Mouse (Mus musculus) lung, postnatal 4 days (tissue): ENCODE data around the gene Qpctl.

ENCODE experiments used
- DNase-seq, 2 experiments: peaks; one replicate each; pipeline ENCODE4 v3.0.0; 2021

Gene Qpctl

DNA sequence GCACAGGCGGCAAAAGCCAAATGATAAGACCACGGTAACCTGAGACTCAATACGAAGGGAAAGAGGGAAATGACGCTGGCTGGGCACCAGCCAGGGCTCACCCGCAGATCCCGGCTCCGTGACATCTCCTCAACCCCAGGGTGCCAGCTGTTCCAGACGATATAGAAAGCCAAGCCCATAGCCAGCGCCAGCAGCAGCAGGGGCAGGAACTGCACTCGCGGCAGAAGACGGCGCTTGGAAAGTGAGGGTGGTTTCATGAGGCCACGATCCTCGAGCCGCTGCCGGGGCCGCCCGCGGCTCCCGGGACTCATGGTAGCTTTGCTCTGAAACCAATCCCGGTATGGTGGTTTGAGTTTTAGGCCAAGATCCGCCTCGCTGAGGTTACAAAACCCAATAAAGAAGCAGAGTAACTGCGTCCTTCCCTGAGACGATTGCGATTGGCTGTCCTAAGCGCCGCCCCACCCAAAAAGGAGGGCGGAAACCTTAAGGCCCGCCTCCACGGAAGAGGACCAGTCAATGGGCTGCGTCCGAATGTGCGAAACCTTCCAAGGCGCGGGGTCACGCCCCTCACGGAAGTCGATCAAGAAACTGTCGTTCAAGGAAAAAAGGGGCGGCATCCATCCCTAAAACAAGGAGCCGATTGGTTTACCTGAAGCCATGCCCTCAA is at the start of gene Qpctl:
TSS of gene Qpctl (minus strand) at position 417 of the 667 bp plus-strand sequence.
- DNase-seq: peak; percentile 98 to 100

DNA sequence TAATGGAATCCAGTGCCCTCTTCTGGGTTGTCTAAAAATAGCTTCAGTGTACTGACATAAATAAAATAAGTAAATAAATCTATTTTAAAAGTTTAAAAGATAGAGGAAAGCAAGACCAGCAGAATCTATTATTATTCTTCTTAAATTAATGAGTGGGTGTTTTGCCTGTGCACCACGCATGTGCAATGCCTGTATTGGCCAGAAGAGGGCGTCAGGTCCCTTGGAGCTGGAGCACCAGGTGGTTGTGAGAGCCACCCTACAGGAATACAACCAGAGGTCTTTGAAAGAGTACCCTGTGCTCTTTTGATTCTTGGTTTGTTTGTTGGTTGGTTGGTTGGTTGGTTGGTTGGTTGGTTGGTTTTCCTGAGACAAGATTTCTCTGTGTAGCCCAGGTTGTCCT is 48.9 kb upstream of the Qpctl start:
- peak in 1 of 2 experiments; percentile 57 for DNase-seq

DNA sequence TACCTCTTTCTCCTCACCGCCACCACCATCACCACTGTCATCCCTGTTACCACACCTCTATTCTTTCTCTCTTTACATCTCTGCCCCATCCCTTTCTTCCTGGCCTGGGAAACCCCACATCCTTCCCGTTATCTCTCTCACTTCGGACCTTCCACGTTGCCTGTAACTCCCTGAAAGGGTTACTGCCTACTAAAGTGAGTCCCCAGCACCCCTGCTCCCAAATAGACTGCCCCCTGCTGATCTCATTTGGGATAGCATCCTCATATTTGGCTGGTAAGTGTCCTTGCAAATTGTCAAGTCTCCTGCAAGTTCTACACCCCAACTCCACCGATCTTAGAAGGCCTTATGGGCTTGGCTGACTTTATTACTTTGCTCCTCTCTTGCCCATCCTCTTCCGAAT is 47.6 kb upstream of the Qpctl start:
- peak in 1 of 2 experiments; percentile 53 for DNase-seq

DNA sequence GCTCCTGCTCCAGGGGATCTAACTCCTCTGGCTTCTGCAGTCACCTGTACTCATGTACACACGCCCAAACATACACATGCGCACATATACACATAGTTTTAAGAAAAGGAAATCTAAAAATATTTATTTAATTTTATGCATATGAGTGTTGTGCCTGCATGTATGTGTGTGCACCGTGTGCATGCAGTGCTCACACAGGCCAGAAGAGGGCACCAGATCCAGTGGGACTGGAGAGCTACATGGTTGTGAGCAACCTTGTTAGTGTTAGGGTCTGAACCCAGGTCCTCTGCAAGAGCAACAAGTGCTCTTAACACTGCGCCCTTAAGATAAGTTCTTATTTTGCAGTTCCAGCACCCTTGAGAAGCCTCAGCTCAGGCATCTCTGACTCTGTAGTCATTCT is 45.6 kb upstream of the Qpctl start:
- DNase-seq: no peak

DNA sequence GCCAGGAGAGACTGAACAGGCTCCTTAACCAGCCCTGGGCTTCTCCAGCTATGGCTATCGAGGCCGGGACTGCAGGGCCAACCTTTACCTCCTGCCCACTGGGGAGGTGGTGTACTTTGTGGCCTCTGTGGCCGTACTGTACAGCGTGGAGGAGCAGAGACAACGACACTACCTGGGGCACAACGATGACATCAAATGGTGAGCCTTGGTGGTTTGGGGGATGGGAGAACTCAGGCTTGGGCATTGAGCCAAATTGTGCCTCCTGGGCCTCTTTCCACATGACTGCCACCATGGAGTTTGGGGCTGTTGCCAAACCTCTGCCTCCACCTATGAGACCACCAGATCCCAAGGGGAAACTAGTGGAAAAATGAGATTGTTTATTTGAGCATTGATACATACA is 35.7 kb upstream of the Qpctl start:
- DNase-seq: no peak

DNA sequence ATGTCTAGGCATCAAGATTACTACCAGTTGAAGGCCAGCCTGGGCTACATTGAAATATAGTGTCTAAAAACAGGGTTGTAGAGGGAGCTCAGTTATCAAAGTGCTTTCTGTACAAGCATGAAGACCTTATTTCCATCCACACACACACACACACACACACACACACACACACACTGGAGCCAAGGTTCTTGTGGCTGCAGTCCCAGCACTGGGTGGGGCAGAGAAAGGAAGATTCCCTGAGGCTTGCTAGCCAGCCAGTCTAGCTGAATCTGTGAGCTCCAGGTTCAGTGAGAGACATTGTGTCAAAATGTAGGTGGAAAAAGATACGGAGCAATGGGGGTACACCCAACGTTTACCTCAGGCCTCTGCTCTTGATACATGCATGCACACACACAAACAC is 35.2 kb upstream of the Qpctl start:
- no peak for DNase-seq

DNA sequence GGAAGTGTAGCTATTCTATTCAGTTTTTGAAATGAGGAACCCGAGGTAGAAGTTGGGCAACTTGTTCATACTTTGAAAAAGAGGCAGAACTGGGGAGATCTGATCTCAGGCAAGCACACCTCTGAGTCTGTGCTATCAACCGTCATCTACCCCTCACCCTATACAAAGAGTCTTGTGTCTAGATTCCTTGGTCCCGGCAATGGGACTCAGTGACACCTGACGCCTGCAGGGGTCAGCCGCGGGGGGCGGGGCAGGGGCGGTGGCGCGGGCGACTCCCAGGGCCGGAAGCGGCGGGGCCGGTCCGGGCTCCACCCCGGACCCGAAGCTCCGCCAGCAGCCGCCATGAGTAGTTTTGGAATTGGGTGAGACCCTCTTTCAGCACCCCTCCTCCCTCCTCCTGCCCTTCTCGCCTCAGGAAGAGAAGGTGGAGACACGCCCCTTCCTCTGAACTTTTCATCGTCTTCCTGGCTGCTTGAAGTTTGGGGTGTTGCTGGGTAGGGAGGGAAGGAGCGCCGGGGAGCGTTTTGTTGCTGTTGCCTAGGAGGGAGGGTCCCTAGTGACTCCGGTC is 31.9 kb upstream of the Qpctl start:
- DNase-seq: peak; percentile 68 to 76

DNA sequence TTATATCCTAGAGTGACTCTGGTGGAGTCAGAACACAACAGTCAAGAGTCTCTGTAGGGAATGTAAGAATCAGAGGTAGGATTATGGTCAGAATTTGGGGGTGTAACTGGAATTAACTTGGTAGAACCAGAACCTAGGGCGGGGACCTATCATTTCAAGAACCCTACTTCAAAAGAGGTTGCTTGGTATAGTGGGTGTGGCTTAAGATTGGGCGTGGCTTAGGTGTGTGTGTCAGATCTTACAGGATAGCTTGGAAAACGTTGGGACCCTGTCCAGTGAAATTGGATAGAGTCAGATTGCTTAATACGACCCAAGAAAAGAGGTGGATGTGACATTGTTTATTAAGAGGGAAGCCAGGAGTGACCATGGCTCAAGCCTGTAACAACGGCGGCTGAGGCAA is 30.8 kb upstream of the Qpctl start:
- DNase-seq: no peak

DNA sequence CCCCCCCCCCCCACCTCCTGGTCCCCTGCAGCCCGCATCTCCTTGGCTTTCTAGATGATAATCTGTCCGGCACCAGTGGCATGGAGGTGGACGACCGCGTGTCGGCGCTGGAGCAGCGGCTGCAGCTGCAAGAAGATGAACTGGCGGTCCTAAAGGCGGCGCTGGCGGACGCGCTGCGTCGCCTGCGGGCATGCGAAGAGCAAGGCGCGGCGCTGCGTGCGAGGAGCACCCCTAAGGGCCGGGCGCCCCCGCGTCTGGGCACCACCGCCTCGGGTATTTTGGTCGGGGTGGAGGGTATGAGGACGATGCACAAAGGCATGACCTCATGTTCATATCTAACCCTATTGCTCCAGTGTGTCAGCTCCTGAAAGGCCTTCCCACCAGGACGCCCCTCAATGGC is 30.1 kb upstream of the Qpctl start:
- DNase-seq: peak; percentile 80

DNA sequence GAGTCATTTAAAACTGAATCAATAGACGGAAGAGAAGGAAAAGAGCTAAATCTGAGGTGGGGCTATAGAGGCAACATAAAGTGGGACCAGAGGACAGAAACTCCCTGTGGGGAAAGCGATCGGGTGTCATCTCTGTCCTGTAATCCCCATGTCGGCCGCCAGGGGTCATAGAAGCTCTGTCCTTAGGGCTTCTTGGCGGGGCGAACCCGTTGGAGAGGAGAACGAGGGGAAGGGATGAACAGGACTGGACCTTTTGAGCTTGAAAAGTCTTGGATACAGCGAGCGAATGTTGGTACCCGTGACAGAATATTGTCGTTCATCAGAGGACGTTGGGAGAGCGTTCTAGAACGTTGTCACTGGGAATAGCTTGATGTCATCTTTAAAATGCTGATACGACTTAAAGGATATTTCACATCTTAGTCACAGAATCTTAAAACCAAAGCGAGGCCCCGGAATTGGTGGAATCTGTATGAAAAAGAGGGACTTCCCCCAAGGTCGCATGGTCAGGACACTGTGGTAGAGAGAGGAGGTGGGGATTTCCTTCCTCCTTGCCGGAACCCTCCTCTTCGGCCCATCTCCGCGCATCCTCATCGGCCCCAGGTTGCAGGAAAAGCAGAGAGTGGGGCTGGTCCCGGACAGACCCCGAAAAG is 29.5 kb upstream of the Qpctl start:
- DNase-seq: peak; percentile 58 to 81

DNA sequence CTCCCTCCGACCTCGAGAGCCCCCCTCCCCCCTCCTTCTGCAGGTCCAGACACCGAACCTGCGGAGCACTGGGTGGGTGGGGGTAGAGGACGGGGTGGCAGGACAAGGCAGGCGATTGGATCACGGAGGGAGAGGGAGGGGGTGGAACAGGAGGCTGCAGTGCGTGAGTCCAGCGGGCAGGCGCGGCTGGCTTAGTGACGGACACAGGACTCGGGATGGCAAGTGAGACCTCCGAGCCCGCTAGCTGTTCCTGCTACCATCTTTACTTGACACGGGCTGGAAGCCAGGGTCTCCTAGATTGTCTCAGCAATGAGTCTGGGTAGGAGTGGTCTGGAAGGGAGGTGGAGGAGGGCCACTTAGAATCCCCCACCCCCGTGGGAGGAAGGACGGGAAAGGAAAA is 28.9 kb upstream of the Qpctl start:
- DNase-seq: no peak

DNA sequence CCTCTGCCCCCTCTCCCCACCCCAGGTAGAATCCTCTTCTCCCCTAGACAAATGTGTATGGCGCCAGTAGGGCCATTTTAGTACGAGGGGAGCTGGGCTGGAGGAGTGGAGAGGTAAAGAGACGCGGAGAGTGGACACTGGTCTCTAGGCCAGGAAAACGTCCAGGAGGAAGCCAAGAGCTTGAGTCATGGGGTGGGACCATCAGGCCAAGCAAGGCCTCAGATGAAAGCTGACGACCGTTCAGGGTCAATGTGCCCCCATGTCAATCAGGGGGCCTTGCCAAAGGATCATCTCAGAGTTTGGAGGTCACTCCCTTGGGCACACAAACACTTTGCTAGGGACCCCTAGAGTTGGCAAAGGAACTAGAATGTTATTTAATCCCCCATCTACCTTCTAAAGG is 28.1 kb upstream of the Qpctl start:
- DNase-seq: no peak

DNA sequence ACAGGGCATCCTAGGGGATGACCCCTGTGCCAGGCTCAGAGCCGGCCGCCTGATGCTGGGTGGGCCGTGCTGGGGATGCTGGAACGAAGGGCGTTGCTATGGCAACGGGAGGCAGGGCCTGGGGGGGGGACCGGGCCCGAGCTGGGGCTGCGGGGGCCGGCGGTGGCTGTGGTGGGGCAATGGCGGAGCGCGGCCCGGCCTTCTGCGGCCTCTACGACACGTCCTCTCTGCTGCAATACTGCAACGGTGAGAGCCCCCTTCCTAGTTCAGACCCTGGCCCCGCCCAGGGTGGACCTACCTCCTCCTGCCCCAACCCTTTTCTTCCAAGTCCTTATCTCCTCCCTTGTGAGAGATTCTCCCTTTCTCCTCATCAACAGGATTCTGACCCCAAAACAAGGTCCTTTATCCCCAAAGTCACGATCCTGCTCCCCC is 27.4 kb upstream of the Qpctl start:
- DNase-seq: no peak

DNA sequence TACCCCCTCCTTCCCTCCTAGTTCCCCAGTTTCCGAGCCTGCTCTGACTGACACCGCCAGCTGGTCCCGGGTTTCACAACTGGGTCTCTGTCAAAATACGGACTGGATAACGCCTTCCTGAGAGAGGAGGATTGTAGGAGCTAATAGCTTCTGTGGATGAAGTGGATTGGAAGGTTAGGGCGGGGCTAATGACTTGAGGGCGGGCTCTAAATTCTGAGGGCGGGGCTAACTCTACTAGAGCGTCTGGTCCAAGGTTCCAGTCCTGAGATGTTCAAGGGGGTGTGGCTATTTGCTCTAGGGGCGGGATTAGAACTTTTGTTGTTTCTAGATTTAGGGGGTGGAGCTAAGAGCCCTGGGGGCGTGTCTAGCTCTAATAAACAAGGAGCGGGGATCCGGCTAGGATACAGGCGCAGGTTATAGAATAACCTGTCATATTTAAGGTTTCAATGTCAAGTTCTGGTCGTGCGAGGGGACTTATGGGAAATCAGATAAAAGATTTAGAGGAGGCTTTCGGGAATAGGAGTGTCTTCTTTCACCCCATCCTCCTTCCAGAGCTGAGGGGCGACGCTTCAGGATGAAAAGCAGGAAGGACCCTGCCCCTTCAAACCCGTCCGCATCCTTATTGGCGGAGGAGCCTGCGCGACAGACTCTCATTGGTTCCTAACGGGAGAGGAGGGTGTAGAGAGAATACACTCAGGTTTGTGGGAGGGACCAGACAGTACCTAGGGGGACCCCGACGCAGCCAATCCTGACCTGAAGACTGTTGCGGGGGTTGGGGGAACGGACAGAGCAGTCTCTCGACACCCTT is 26.8 kb upstream of the Qpctl start, which contains the start of gene Eml2:
TSS of gene Eml2 (plus strand) at position 714 of the 808 bp plus-strand sequence.
- peak; percentile 47 to 51 for DNase-seq

DNA sequence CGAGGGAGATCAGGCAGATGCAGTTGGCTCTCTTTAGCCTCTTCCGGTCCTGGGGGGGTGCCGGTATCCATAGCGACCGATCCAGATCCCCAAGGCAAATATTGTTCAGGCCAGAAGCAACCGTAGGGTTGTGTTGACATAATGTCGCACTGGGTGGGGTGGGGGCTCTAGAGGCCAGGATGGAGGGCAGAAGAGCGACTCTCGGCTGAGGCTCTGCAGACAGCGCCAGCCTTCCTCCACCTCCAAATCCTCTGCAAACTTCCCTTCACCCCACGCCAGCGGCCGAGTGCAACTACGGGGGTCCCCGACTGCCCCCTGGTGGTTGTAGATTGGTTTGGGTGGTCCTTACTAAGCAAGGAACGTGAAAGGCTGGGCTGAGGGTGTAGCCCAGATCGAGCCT is 23.8 kb upstream of the Qpctl start:
- DNase-seq: peak; percentile 83 to 89

DNA sequence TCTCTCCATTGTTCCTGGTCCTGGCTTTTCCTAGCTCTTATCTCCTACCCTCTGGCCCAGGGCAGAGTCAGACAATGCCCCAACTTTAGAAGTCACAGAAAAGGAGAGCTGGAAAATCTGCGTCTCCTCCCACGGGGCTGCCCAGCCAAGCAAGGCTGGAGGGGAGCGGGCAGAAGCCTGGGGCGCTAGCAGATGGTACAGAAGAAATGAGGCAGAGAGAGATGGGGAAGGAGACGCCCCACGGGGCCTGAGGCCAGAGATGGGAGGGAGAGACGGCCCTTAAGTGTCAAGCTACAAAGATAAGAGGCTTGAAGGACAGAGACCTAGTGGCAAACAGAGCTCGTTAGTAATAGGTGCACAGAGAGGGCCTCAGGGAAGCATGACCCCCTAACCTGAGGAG is 22.7 kb upstream of the Qpctl start:
- no peak for DNase-seq

DNA sequence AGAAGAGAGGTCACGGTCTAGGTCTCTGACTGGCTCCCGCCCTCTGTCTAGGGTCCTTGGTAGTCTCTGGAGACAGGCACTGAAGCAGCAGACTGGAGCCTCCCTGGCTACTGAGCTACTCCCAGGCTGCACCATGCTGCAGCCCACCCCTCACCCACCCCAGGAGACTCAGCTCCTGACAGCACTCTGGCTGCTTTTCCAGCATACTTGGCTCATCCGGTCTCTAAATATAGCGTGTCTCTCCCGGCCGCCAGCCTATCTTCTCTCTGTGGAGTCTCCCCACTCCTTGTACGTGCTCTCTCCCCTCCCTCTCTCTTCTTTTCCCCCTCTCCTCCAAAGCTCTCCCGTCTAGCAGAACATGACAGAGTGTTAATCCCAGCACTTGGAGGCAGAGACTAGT is 21.1 kb upstream of the Qpctl start:
- DNase-seq: no peak

DNA sequence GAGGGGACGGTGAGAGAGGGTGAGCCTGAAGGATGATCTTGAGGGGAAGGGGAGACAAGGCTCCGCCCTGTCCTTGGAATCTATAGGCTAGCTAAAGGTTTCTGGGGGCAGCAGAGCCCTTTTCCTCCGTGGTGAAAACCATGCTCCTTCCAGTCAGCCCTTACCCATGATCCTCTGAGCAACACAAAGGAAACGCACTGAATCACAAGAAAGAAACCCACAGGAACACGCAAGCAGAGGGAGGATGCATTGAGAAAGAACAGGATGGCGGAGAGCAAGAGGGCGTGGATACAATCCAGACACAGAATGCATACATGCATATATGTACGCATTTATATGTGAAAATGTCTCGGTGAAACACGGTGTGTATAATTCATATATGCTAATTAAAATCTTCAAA is 20.4 kb upstream of the Qpctl start:
- no peak for DNase-seq

DNA sequence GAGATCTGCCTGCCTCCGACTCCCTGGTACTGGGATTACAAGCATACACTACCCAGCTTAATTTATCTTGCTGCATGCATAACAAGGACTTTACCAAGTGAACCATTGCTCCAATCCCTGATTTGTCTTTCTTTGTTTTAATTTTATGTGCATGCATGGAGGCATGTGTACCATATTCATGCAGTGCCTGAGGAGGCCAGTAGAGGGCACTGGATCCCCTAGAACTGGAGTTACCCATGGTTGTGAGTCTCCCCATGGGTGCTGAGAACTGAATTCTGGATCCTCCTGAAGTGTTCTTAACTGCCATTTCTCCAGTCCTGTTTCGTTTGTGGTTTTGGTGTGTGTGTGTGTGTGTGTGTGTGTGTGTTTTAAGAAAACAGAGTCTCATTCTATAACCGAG is 17.9 kb upstream of the Qpctl start:
- no peak for DNase-seq

DNA sequence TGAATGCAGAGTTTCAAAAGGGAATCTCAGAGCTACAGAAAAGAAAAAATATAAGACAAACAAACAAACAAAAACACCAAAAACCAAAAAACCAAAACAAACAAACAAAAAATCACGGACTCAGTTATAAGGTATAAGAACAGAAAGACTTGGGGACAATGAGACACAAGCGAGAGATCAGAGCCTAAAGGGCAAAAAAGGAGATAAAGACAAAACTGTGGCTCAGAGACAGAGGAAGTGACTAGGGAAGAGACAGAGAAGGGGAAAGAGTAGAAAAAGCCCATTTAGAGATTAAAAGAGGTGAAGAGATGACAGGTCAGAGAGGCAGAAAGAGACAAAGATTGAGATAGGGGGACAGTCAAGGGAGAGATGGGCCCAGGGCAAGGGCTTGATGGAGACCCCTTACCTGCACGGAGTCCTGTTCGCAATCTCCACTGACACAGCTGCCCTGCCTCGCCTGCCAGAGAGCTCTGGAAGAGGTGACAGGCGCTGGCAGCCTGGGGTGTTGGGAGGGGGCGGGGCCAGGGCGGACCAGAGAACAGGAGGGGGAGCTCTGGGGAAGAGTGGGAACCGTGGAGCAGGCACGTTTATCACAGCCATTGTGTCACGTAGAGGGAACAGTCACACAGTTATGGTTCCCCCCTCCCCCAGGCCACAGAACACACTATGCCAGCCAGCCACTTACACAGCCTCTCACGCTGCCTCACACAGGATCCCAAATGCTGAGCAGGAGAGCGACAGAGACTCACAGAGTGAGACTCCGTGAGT is 16.7 kb upstream of the Qpctl start, which contains the start of gene Gipr:
TSS of gene Gipr (minus strand) at position 472 of the 768 bp plus-strand sequence.
- DNase-seq: peak in 1 of 2 experiments; percentile 38

DNA sequence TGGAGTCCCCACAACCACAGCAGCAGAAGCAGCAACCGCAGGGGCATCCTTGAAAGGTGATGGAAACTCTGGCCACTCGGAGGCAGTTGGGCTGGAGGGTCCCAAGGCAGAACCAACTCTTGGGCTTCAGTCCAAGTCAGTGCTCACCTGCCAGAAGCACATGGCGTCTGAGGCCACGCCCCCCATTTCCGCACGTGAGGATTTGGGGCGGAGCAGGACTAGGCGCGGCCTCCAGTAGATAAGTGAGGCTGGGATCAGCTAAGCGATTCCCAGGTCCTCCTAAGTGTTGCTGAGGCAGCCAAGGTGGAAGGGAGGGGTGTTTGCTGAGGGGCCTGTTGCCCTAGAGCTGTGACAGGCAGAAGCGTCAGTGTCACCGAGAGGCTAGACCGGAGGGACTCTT is 15.9 kb upstream of the Qpctl start:
- DNase-seq: peak in 1 of 2 experiments; percentile 34

DNA sequence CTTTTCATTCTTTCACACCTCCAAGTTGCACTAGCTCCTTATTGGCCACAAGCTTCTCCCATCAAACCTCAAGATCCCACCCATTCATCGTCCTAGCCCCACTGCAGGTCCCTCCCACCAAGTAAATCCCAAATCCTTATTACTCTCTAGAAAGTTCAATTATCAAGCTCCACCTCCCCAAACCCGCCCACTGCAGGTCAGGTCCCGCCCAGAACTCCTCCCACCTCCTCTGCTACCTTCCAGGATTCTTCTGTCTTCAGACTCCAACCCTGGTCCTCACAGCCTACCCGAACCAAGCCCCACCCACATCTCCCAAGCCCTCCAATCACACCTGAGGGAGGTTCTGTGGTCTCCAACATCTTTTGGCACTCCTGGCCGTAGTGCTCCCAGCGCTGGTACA is 15.1 kb upstream of the Qpctl start:
- peak; percentile 46 to 59 for DNase-seq

DNA sequence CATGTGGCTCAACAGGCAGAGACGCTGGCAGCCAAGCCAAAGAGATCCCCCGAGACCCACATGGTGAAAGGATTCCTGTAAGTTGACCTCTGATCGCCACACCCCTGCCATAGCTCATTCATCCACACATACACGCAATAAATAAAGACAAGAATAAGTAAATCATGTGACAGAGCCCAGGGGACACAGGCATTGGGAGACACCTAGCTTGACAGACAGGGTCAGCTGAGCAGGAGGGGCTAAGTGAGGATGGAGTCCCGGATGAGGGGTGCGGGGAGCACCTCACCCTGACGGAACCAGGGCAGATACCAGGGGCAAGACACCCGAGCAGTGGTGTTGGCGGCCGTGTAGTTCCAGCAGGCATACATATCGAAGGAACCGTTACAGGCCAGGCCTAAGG is 14.7 kb upstream of the Qpctl start:
- DNase-seq: no peak
